Mouse (Mus musculus) limb, embryonic 10.5 days (tissue): Measurements from ENCODE around the gene Smpd3. TPM values are rescaled to one million over a fixed set of nuclear protein-coding genes. Genes with fewer than 3 reads are reported as not detected.

Source experiments
- DNase-seq: peaks from one replicate; pipeline ENCODE4 v3.0.0-alpha.2; 2017; ENCODE audit warnings: low spot score
- H3K27ac ChIP-seq: fragments of 300-500 bp; sonication (generic); 2 replicates; pipeline ENCODE4 v1.5.1; 2016; ENCODE audit warnings: mild to moderate bottlenecking
- H3K27me3 ChIP-seq: fragments of 300-500 bp; sonication (generic); 2 replicates; pipeline ENCODE4 v1.6.1; 2016; ENCODE audit warnings: low read depth, mild to moderate bottlenecking; ENCODE audit not compliant: poor library complexity, severe bottlenecking
- H3K36me3 ChIP-seq: fragments of 300-500 bp; sonication (generic); 2 replicates; pipeline ENCODE4 v1.6.1; 2016; ENCODE audit warnings: mild to moderate bottlenecking, moderate library complexity
- H3K4me1 ChIP-seq: fragments of 300-500 bp; sonication (generic); 2 replicates; pipeline ENCODE4 v1.6.1; 2016
- H3K4me3 ChIP-seq: fragments of 300-500 bp; sonication (generic); 2 replicates; pipeline ENCODE4 v1.5.1; 2016; ENCODE audit warnings: mild to moderate bottlenecking, moderate library complexity
- H3K9me3 ChIP-seq: fragments of 300-500 bp; sonication (generic); replicated peaks from 2 replicates; pipeline ENCODE4 v1.6.1; 2016; ENCODE audit warnings: mild to moderate bottlenecking
- WGBS: fragments of 180-500 bp; shearing (Covaris S2); methylation state at CpG from one replicate; pipeline ENCODE4 v1.1.7; 2016; 5-methylcytosine and 5-hydroxymethylcytosine counted together
- polyA plus RNA-seq: library from polyadenylated mRNA; unstranded; fragments of >200 nt; fragmentation: Nextera tagmentation; extraction: Ambion mirVana; gene quantifications from 2 replicates; pipeline ENCODE4 v1.2.1, GENCODE M21; 2016

Gene Smpd3
- polyA plus RNA-seq, 1 experiment from 2014 or later, result 0.68 TPM

GRCm38 (mm10) chr8:106232751-106233150, 105.0 kb downstream of the Smpd3 start:
- H3K4me3 ChIP-seq, result no peak overlapping the region
- H3K27me3 ChIP-seq, result no peaks in the 10 kb centered on the region
- DNase-seq, result no peak
- H3K36me3 ChIP-seq, result peaks cover 91% of the 10 kb centered on the region
- H3K4me1 ChIP-seq, result no peaks in the 10 kb centered on the region
- 76% methylated on average over 3 of the region's 3 CpGs for WGBS
- H3K9me3 ChIP-seq, result no peaks in the 10 kb centered on the region
- no peak overlapping the region for H3K27ac ChIP-seq

GRCm38 (mm10) chr8:106231536-106231935, 106.3 kb downstream of the Smpd3 start:
- H3K27me3 ChIP-seq, result no peaks in the 10 kb centered on the region
- H3K4me1 ChIP-seq, result no peaks in the 10 kb centered on the region
- H3K9me3 ChIP-seq, result no peaks in the 10 kb centered on the region
- DNase-seq, result no peak
- no peak overlapping the region for H3K27ac ChIP-seq
- H3K4me3 ChIP-seq, result no peak overlapping the region
- WGBS, result 90% methylated on average over 7 of the region's 7 CpGs
- peaks cover 91% of the 10 kb centered on the region for H3K36me3 ChIP-seq

GRCm38 (mm10) chr8:106226589-106226988, 111.2 kb downstream of the Smpd3 start:
- peaks cover 90% of the 10 kb centered on the region for H3K36me3 ChIP-seq
- H3K27me3 ChIP-seq, result no peaks in the 10 kb centered on the region
- H3K4me3 ChIP-seq, result no peak overlapping the region
- no peaks in the 10 kb centered on the region for H3K9me3 ChIP-seq
- H3K27ac ChIP-seq, result no peak overlapping the region
- DNase-seq, result peak; percentile 63
- H3K4me1 ChIP-seq, result no peaks in the 10 kb centered on the region
- WGBS, result 61% methylated on average over 9 of the region's 9 CpGs

GRCm38 (mm10) chr8:106219620-106220019, 118.2 kb downstream of the Smpd3 start:
- 95% methylated on average over 3 of the region's 3 CpGs for WGBS
- H3K4me1 ChIP-seq, result no peaks in the 10 kb centered on the region
- H3K27me3 ChIP-seq, result no peaks in the 10 kb centered on the region
- H3K27ac ChIP-seq, result no peak overlapping the region
- H3K4me3 ChIP-seq, result no peak overlapping the region
- DNase-seq, result no peak
- H3K36me3 ChIP-seq, result peaks cover 97% of the 10 kb centered on the region
- H3K9me3 ChIP-seq, result no peaks in the 10 kb centered on the region

GRCm38 (mm10) chr8:106213959-106214358, 123.8 kb downstream of the Smpd3 start:
- WGBS, result 89% methylated on average over 3 of the region's 3 CpGs
- peaks cover 65% of the 10 kb centered on the region for H3K36me3 ChIP-seq
- no peaks in the 10 kb centered on the region for H3K9me3 ChIP-seq
- peaks cover 11% of the 10 kb centered on the region for H3K4me1 ChIP-seq
- no peak overlapping the region for H3K27ac ChIP-seq
- H3K27me3 ChIP-seq, result no peaks in the 10 kb centered on the region
- no peak for DNase-seq
- no peak overlapping the region for H3K4me3 ChIP-seq

GRCm38 (mm10) chr8:106211421-106211820, 126.4 kb downstream of the Smpd3 start:
- Histone ChIP-seq H3K9me3 (no peaks in the 10 kb centered on the region), H3K27ac (peak overlapping the region; percentile 95), H3K4me3 (peak overlapping the region; percentile 68), H3K4me1 (peaks cover 11% of the 10 kb centered on the region), H3K36me3 (peaks cover 66% of the 10 kb centered on the region), H3K27me3 (no peaks in the 10 kb centered on the region)
- 11% methylated on average over 13 of the region's 13 CpGs for WGBS
- DNase-seq, result no peak

GRCm38 (mm10) chr8:106210821-106211345, 126.9 kb downstream of the Smpd3 start, which contains the start of the genes Slc7a6os and Prmt7:
Gene Slc7a6os, minus strand, starts transcription at chr8:106210935.
Gene Prmt7, plus strand, starts transcription at chr8:106210936.
- under 1% methylated on average over 52 of the region's 52 CpGs for WGBS
- DNase-seq, result peak; percentile 94
- no peaks in the 10 kb centered on the region for H3K9me3 ChIP-seq
- peak within 1 kb of the TSS; percentile 68 for H3K4me3 ChIP-seq
- H3K36me3 ChIP-seq, result peaks cover 64% of the 10 kb centered on the region
- H3K27me3 ChIP-seq, result no peaks in the 10 kb centered on the region
- H3K27ac ChIP-seq, result peak within 1 kb of the TSS; percentile 95
- H3K4me1 ChIP-seq, result peaks cover 11% of the 10 kb centered on the region

- WGBS, result 2% methylated on average over 35 of the region's 35 CpGs
- H3K36me3 ChIP-seq, result peaks cover 64% of the 10 kb centered on the region
- H3K27ac ChIP-seq, result peak overlapping the region; percentile 95
- peaks cover 11% of the 10 kb centered on the region for H3K4me1 ChIP-seq
- DNase-seq, result no peak
- H3K9me3 ChIP-seq, result no peaks in the 10 kb centered on the region
- peak overlapping the region; percentile 68 for H3K4me3 ChIP-seq
- no peaks in the 10 kb centered on the region for H3K27me3 ChIP-seq
These were observed 127.6 kb downstream of the Smpd3 start for GRCm38 (mm10) chr8:106210035-106210731.

Other genes starting within 250 kb of the Smpd3 start
- gene Esrp2, start 201.0 kb downstream of the Smpd3 start, polyA plus RNA-seq, result 5.6 and 7.3 TPM in 2 replicates
- gene Pla2g15, start 187.6 kb downstream of the Smpd3 start, polyA plus RNA-seq, result 10.8 and 13.4 TPM in 2 replicates
- 85.3 and 94.5 TPM in 2 replicates for gene Slc7a6, start 169.1 kb downstream of the Smpd3 start, polyA plus RNA-seq
- 42.0 and 46.6 TPM in 2 replicates for gene Slc7a6os, start 127.1 kb downstream of the Smpd3 start, polyA plus RNA-seq
- gene Prmt7, start 127.1 kb downstream of the Smpd3 start, polyA plus RNA-seq, result 76.4 and 88.2 TPM in 2 replicates
- gene Zfp90, start 77.3 kb upstream of the Smpd3 start, polyA plus RNA-seq, result 21.6 and 28.7 TPM in 2 replicates
- not detected in 2 replicates for gene 6030452D12Rik, start 162.5 kb upstream of the Smpd3 start, polyA plus RNA-seq
- gene Cdh3, start 172.9 kb upstream of the Smpd3 start, polyA plus RNA-seq, result 29.7 and 34.5 TPM in 2 replicates
- 7.9 and 8.0 TPM in 2 replicates for gene Gm10073, start 235.5 kb upstream of the Smpd3 start, polyA plus RNA-seq